Mouse (Mus musculus) ES-Bruce4 (cell line): ENCODE results near the gene Grik4.

Source experiments
- CTCF ChIP-seq: IDR thresholded peaks from one replicate; pipeline ENCODE4 v1.8.1; 2011; ENCODE audit warnings: low read depth, low read length
- EP300 ChIP-seq: IDR thresholded peaks from 2 replicates; pipeline ENCODE4 v1.6.1; 2011; ENCODE audit warnings: low read depth, low read length; ENCODE audit not compliant: insufficient read depth
- POLR2A ChIP-seq: IDR thresholded peaks from one replicate; pipeline ENCODE4 v1.8.1; 2011; ENCODE audit warnings: low read length; ENCODE audit not compliant: insufficient read depth

DNA sequence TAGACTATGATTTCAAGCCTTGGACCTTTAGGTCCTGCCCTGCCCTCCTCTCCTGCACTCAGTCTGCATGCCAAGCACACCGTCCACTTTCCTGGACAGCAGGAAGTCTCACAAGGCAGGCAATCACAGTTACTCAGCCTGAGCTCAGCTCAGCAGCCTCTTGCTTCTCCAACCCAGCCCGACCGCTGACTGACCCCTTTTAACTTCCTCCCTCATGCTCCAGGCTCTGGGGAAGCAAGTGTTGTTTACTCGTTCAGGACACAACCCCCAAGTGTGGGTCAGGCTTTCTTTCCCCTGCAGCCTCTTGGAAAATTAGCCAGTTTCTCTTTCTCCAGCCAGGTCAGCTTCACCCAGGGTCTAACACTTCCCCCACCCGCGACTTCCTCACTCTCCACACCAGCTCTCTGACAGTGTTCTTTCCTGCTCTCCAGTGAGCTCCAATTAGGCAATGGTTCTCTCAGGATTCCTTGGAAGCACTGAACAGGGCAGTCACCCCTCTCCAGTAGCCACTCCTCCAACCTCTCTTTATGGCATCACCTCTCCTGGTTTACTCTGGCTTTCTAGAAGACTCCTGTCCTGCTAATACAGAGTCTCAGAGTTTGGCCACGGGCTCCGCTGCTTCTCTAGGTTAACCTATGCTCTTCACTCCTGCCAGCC is 35.5 kb downstream of the Grik4 start:
- TF ChIP-seq CTCF (no peak), POLR2A (no peak), EP300 (no peak)
